Mouse (Mus musculus) hindbrain, postnatal 0 days (tissue): ENCODE results near the gene Commd9. TPM values are rescaled to one million over a fixed set of nuclear protein-coding genes. Genes with fewer than 3 reads are reported as not detected.
A peak's percentile ranks its signal among the peaks of the same experiment; 100 is the strongest.

Experiments used
- ATAC-seq: fragments of 200-750 bp; cut with Nextera tagmentation; 2 replicates; pipeline ENCODE4 v1.8.0; 2017; ENCODE audit warnings: mild to moderate bottlenecking, moderate TSS enrichment, moderate library complexity
- DNase-seq: peaks from one replicate; pipeline ENCODE4 v3.0.0-alpha.2; 2015; ENCODE audit warnings: low spot score
- H3K27ac ChIP-seq: fragments of 300-500 bp; sonication (generic); 2 replicates; pipeline ENCODE4 v1.5.1; 2014; ENCODE audit warnings: mild to moderate bottlenecking
- H3K27me3 ChIP-seq: fragments of 300-500 bp; sonication (generic); 2 replicates; pipeline ENCODE4 v1.6.1; 2014; ENCODE audit warnings: low read length, mixed read lengths; ENCODE audit not compliant: insufficient read depth
- H3K36me3 ChIP-seq: fragments of 300-500 bp; sonication (generic); 2 replicates; pipeline ENCODE4 v1.6.1; 2014; ENCODE audit warnings: low read length, mixed read lengths; ENCODE audit not compliant: insufficient read depth
- H3K4me1 ChIP-seq: fragments of 300-500 bp; sonication (generic); 2 replicates; pipeline ENCODE4 v1.6.1; 2014; ENCODE audit warnings: antibody characterized with exemption, low read length, mixed read lengths; ENCODE audit not compliant: insufficient read depth
- H3K4me2 ChIP-seq: fragments of 300-500 bp; sonication (generic); 2 replicates; pipeline ENCODE4 v1.6.1; 2014; ENCODE audit warnings: low read depth, mild to moderate bottlenecking, low read length, moderate library complexity, mixed read lengths
- H3K4me3 ChIP-seq: fragments of 300-500 bp; sonication (generic); 2 replicates; pipeline ENCODE4 v1.5.1; 2014; ENCODE audit warnings: low read length
- H3K9ac ChIP-seq: fragments of 300-500 bp; sonication (generic); replicated peaks from 2 replicates; pipeline ENCODE4 v1.6.1; 2014; ENCODE audit warnings: mild to moderate bottlenecking, low read length, moderate library complexity, mixed read lengths
- H3K9me3 ChIP-seq: fragments of 300-500 bp; sonication (generic); 2 replicates; pipeline ENCODE4 v1.6.1; 2016; ENCODE audit warnings: low read length, mixed read lengths
- CTCF ChIP-seq: IDR thresholded peaks from 2 replicates; pipeline ENCODE4 v1.5.1; 2016; ENCODE audit warnings: antibody characterized with exemption, control low read depth, low read depth
- WGBS: fragments of 180-500 bp; shearing (Covaris S2); extraction: QIAGEN DNeasy Blood & Tissue Kit; methylation state at CpG from one replicate; pipeline ENCODE4 v1.1.7; 2014; 5-methylcytosine and 5-hydroxymethylcytosine counted together
- polyA plus RNA-seq: library from polyadenylated mRNA; unstranded; fragments of >200 nt; fragmentation: Nextera tagmentation; extraction: Ambion mirVana; gene quantifications from 2 replicates; pipeline ENCODE4 v1.2.1, GENCODE M21; 2015
- total RNA-seq: library from RNA; depleted of rRNA; stranded (reverse); fragments of >200 nt; gene quantifications from 2 replicates; pipeline ENCODE4 v1.2.3, GENCODE M21; 2014; rRNA removed

Gene Commd9
- total and polyA plus RNA-seq, 2 experiments from 2014 or later: 89.8 to 111 TPM

GRCm38 (mm10) chr2:101925591-101926188 lies 39.6 kb downstream of the Commd9 start:
- peaks cover under 1% of the 10 kb centered on the region; the same call in 1 of the 2 replicates for H3K4me1 ChIP-seq
- H3K9me3 ChIP-seq: no peaks in the 10 kb centered on the region
- H3K9ac ChIP-seq: no peak overlapping the region
- H3K27me3 ChIP-seq: no peaks in the 10 kb centered on the region
- no peak overlapping the region for H3K4me3 ChIP-seq
- ATAC-seq: no peak
- TF ChIP-seq CTCF: no peak
- DNase-seq: peak; percentile 10
- no peak overlapping the region for H3K27ac ChIP-seq
- H3K36me3 ChIP-seq: no peaks in the 10 kb centered on the region
- H3K4me2 ChIP-seq: no peak overlapping the region
- 24% methylated on average over 12 of the region's 12 CpGs for WGBS

GRCm38 (mm10) chr2:101932169-101932936 lies 46.3 kb downstream of the Commd9 start:
- Histone ChIP-seq H3K4me2 (no peak overlapping the region), H3K9me3 (no peaks in the 10 kb centered on the region), H3K27me3 (no peaks in the 10 kb centered on the region), H3K4me1 (peaks cover 9% of the 10 kb centered on the region; the same call in 1 of the 2 replicates), H3K9ac (no peak overlapping the region), H3K4me3 (no peak overlapping the region), H3K36me3 (no peaks in the 10 kb centered on the region), H3K27ac (0 out of 2 replicates have a peak overlapping the region, but pooled peaks have one; percentile 15)
- WGBS: 35% methylated on average over 14 of the region's 14 CpGs
- no peak for TF ChIP-seq CTCF
- DNase-seq (peak; percentile 64), ATAC-seq (peak; percentile 55)

- H3K9ac ChIP-seq: no peak overlapping the region
- no peak overlapping the region for H3K4me2 ChIP-seq
- DNase-seq: no peak
- H3K4me1 ChIP-seq: peaks cover 9% of the 10 kb centered on the region; the same call in 1 of the 2 replicates
- H3K27ac ChIP-seq: no peak overlapping the region
- TF ChIP-seq CTCF: no peak
- no peaks in the 10 kb centered on the region for H3K9me3 ChIP-seq
- H3K27me3 ChIP-seq: no peaks in the 10 kb centered on the region
- H3K36me3 ChIP-seq: no peaks in the 10 kb centered on the region
- no peak overlapping the region for H3K4me3 ChIP-seq
- WGBS: 80% methylated on average over 3 of the region's 3 CpGs
- no peak for ATAC-seq
These were observed 47.3 kb downstream of the Commd9 start for GRCm38 (mm10) chr2:101933301-101933700.

GRCm38 (mm10) chr2:101935006-101935405 lies 49.0 kb downstream of the Commd9 start:
- ATAC-seq (no peak), DNase-seq (no peak)
- Histone ChIP-seq H3K9me3 (no peaks in the 10 kb centered on the region), H3K9ac (no peak overlapping the region), H3K4me1 (peaks cover 9% of the 10 kb centered on the region; the same call in 1 of the 2 replicates), H3K36me3 (no peaks in the 10 kb centered on the region), H3K4me2 (no peak overlapping the region), H3K27ac (no peak overlapping the region), H3K4me3 (no peak overlapping the region), H3K27me3 (no peaks in the 10 kb centered on the region)
- WGBS: 93% methylated on average over 1 of the region's 1 CpGs
- TF ChIP-seq CTCF: no peak

- Histone ChIP-seq H3K36me3 (no peaks in the 10 kb centered on the region), H3K27ac (no peak overlapping the region), H3K4me2 (no peak overlapping the region), H3K9me3 (no peaks in the 10 kb centered on the region), H3K4me1 (peaks cover 4% of the 10 kb centered on the region; the same call in 1 of the 2 replicates), H3K27me3 (no peaks in the 10 kb centered on the region), H3K9ac (no peak overlapping the region), H3K4me3 (no peak overlapping the region)
- no peak for TF ChIP-seq CTCF
- 71% methylated on average over 7 of the region's 7 CpGs for WGBS
- ATAC-seq: no peak
- no peak for DNase-seq
These were observed 64.9 kb downstream of the Commd9 start for GRCm38 (mm10) chr2:101950716-101951520.

Other genes with a start within 250 kb of the Commd9 start
- 0.36 and 0.37 TPM in 2 replicates for gene Rag1, start 236.7 kb upstream of the Commd9 start, total RNA-seq
- gene Rag1, start 236.7 kb upstream of the Commd9 start, polyA plus RNA-seq: 0.08 and 0.11 TPM in 2 replicates
- 12.6 and 13.3 TPM in 2 replicates for gene B230118H07Rik, start 236.7 kb upstream of the Commd9 start, total RNA-seq
- gene B230118H07Rik, start 236.7 kb upstream of the Commd9 start, polyA plus RNA-seq: 57.3 and 59.3 TPM in 2 replicates
- 21.9 and 26.3 TPM in 2 replicates for gene Traf6, start 207.8 kb upstream of the Commd9 start, total RNA-seq
- 6.1 and 6.8 TPM in 2 replicates for gene Traf6, start 207.8 kb upstream of the Commd9 start, polyA plus RNA-seq
- 5.7 and 8.0 TPM in 2 replicates for gene Prr5l, start 3.2 kb upstream of the Commd9 start, total RNA-seq
- 3.6 and 4.8 TPM in 2 replicates for gene Prr5l, start 3.2 kb upstream of the Commd9 start, polyA plus RNA-seq